Mouse (Mus musculus) B cell, adult 2 months (primary cell): ENCODE measurements around the gene Grap.
"Not testable (repeated sequence)": the region's sequence is repeated elsewhere in the genome, so short reads cannot be mapped to it uniquely, and the experiment has no call there.

ENCODE experiments used
- DNase-seq, 2 experiments: peaks; one replicate each; pipeline ENCODE4 v3.0.0; 2022

The Grap gene

GRCm38 (mm10) chr11:61639601-61640177, 13.4 kb upstream of the Grap start:
- no peak for DNase-seq

- DNase-seq = not testable (repeated sequence)
Observed at GRCm38 (mm10) chr11:61640585-61640984, 12.5 kb upstream of the Grap start.

GRCm38 (mm10) chr11:61642106-61642505, 11.0 kb upstream of the Grap start:
- no peak for DNase-seq

GRCm38 (mm10) chr11:61643184-61643961, 9.7 kb upstream of the Grap start:
- DNase-seq = no peak

GRCm38 (mm10) chr11:61644576-61645326, 8.3 kb upstream of the Grap start:
- no peak for DNase-seq

- DNase-seq = no peak
Observed at GRCm38 (mm10) chr11:61645357-61645857, 7.7 kb upstream of the Grap start.

- DNase-seq = no peak
Observed at GRCm38 (mm10) chr11:61646499-61647039, 6.5 kb upstream of the Grap start.

GRCm38 (mm10) chr11:61647110-61647910, 5.8 kb upstream of the Grap start:
- peak; percentile 77 to 88 for DNase-seq

- DNase-seq = peak; percentile 55 to 56
Observed at GRCm38 (mm10) chr11:61647956-61648748, 4.9 kb upstream of the Grap start.

- peak; percentile 53 to 55 for DNase-seq
Observed at GRCm38 (mm10) chr11:61648749-61649115, 4.3 kb upstream of the Grap start.

- DNase-seq = no peak
Observed at GRCm38 (mm10) chr11:61649163-61649580, 3.9 kb upstream of the Grap start.

- no peak for DNase-seq
Observed at GRCm38 (mm10) chr11:61649626-61650025, 3.4 kb upstream of the Grap start.

GRCm38 (mm10) chr11:61650470-61651265, 2.4 kb upstream of the Grap start:
- DNase-seq = no peak

- DNase-seq = no peak
Observed at GRCm38 (mm10) chr11:61652216-61652615, 849 bp upstream of the Grap start.

GRCm38 (mm10) chr11:61653568-61653967, 503 bp downstream of the Grap start:
- no peak for DNase-seq

- DNase-seq = no peak
Observed at GRCm38 (mm10) chr11:61654786-61655311, 1.8 kb downstream of the Grap start.

GRCm38 (mm10) chr11:61655649-61656048, 2.6 kb downstream of the Grap start:
- DNase-seq = no peak

- peak; percentile 60 to 66 for DNase-seq
Observed at GRCm38 (mm10) chr11:61656148-61656850, 3.2 kb downstream of the Grap start.

- DNase-seq = peak; percentile 58 to 62
Observed at GRCm38 (mm10) chr11:61657432-61657831, 4.4 kb downstream of the Grap start.
